Mouse (Mus musculus) stomach, embryonic 16.5 days (tissue): ENCODE data around the gene Huwe1. TPM values are rescaled to one million over a fixed set of nuclear protein-coding genes. Genes with fewer than 3 reads are reported as not detected.

Experiments
- ATAC-seq: fragments of 200-750 bp; cut with Nextera tagmentation; 2 replicates; pipeline ENCODE4 v1.8.0; 2017; ENCODE audit warnings: moderate number of reproducible peaks, moderate TSS enrichment; ENCODE audit not compliant: insufficient read depth, low FRiP score
- H3K27ac ChIP-seq: fragments of 300-500 bp; sonication (generic); 2 replicates; pipeline ENCODE4 v1.5.1; 2014; ENCODE audit warnings: low read length
- H3K27me3 ChIP-seq: fragments of 300-500 bp; sonication (generic); 2 replicates; pipeline ENCODE4 v1.6.1; 2014; ENCODE audit warnings: low read length, control low read depth, mixed read lengths; ENCODE audit not compliant: control insufficient read depth, insufficient read depth
- H3K36me3 ChIP-seq: fragments of 300-500 bp; sonication (generic); 2 replicates; pipeline ENCODE4 v1.6.1; 2014; ENCODE audit warnings: low read length; ENCODE audit not compliant: control insufficient read depth, insufficient read depth
- H3K4me1 ChIP-seq: fragments of 300-500 bp; sonication (generic); 2 replicates; pipeline ENCODE4 v1.6.1; 2014; ENCODE audit warnings: low read length, control low read depth, mixed read lengths; ENCODE audit not compliant: control insufficient read depth, insufficient read depth
- H3K4me2 ChIP-seq: fragments of 300-500 bp; sonication (generic); 2 replicates; pipeline ENCODE4 v1.6.1; 2014; ENCODE audit warnings: low read depth, low read length, mixed read lengths
- H3K4me3 ChIP-seq: fragments of 300-500 bp; sonication (generic); replicated peaks from 2 replicates; pipeline ENCODE4 v1.5.1; 2014; ENCODE audit warnings: mild to moderate bottlenecking, low read length
- H3K9ac ChIP-seq: fragments of 300-500 bp; sonication (generic); 2 replicates; pipeline ENCODE4 v1.6.1; 2014; ENCODE audit warnings: low read length
- H3K9me3 ChIP-seq: fragments of 300-500 bp; sonication (generic); replicated peaks from 2 replicates; pipeline ENCODE4 v1.6.1; 2016; ENCODE audit warnings: low read length, control low read depth; ENCODE audit not compliant: control insufficient read depth
- WGBS: fragments of 180-500 bp; shearing (Covaris S2); extraction: QIAGEN DNeasy Blood & Tissue Kit; methylation state at CpG from one replicate; pipeline ENCODE4 v1.1.7; 2014; 5-methylcytosine and 5-hydroxymethylcytosine counted together
- polyA plus RNA-seq: library from polyadenylated mRNA; unstranded; fragments of >200 nt; fragmentation: Nextera tagmentation; extraction: Ambion mirVana; gene quantifications from 2 replicates; pipeline ENCODE4 v1.2.1, GENCODE M21; 2015

Huwe1 gene
- polyA plus RNA-seq, 1 experiment from 2014 or later: 41.0 TPM

DNA sequence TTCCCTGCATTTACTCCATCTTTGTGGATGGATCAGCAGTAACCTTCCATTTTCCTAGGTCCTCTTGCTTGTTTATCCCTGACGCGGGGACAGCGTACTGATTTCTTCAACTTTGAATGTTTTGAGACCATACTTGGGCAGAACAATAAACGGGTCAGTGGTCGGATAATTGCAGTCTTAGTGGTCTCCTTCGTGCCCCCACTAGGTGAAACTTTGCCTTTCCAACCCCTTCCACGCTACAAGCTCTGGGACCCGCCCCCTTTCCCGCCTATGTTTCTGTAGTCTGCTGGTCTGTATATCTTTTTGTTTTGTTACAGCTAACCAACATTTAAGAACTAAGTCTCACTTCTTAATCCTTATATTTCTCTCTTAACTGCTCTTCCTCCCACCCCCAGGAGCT lies 3.8 kb downstream of the Huwe1 start:
- H3K27ac ChIP-seq: peak overlapping the region; percentile 96
- WGBS: 11% methylated on average over 9 of the region's 9 CpGs
- H3K9me3 ChIP-seq: no peaks in the 10 kb centered on the region
- H3K27me3 ChIP-seq: no peaks in the 10 kb centered on the region; the same call in 1 of the 2 replicates
- H3K4me2 ChIP-seq: peak overlapping the region; percentile 63
- peak overlapping the region; percentile 78 for H3K9ac ChIP-seq
- no peaks in the 10 kb centered on the region for H3K4me1 ChIP-seq
- ATAC-seq: no peak
- no peaks in the 10 kb centered on the region for H3K36me3 ChIP-seq
- peak overlapping the region; percentile 59 for H3K4me3 ChIP-seq

DNA sequence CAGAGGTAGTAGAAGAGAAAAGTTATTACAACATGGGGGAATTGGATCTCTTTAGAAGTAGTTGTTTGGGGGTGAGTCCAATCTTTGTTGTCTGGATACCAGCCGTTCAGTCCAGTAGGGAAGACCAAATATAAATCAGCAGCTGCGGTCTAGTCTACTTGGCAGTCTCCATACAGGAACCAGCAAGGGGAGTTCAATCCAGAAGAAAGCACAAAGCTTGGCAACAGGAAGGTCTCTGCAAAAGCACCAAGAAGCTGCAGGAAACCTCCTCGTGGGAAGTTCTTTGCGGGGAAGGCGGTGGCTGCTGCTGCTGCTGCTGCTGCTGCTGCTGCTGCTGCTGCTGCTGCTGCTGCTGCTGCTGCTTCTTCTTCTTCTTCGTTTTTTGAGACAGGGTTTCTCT lies 10.9 kb downstream of the Huwe1 start:
- H3K9ac ChIP-seq: no peak overlapping the region
- no peak overlapping the region for H3K4me2 ChIP-seq
- ATAC-seq: no peak
- no peaks in the 10 kb centered on the region for H3K27me3 ChIP-seq
- H3K4me3 ChIP-seq: no peak overlapping the region
- no peaks in the 10 kb centered on the region for H3K4me1 ChIP-seq
- 76% methylated on average over 6 of the region's 6 CpGs for WGBS
- no peaks in the 10 kb centered on the region for H3K9me3 ChIP-seq
- H3K36me3 ChIP-seq: no peaks in the 10 kb centered on the region
- H3K27ac ChIP-seq: no peak overlapping the region

GRCm38 (mm10) chrX:151813656-151814055 lies 13.0 kb downstream of the Huwe1 start:
- no peak for ATAC-seq
- 88% methylated on average over 1 of the region's 1 CpGs for WGBS
- H3K27ac ChIP-seq: no peak overlapping the region
- H3K4me3 ChIP-seq: no peak overlapping the region
- no peaks in the 10 kb centered on the region for H3K9me3 ChIP-seq
- H3K36me3 ChIP-seq: no peaks in the 10 kb centered on the region
- H3K9ac ChIP-seq: no peak overlapping the region
- no peaks in the 10 kb centered on the region for H3K27me3 ChIP-seq
- H3K4me2 ChIP-seq: no peak overlapping the region
- H3K4me1 ChIP-seq: no peaks in the 10 kb centered on the region

- H3K27me3 ChIP-seq: no peaks in the 10 kb centered on the region
- no peaks in the 10 kb centered on the region for H3K9me3 ChIP-seq
- no peak overlapping the region for H3K4me3 ChIP-seq
- H3K36me3 ChIP-seq: no peaks in the 10 kb centered on the region
- no peaks in the 10 kb centered on the region for H3K4me1 ChIP-seq
- H3K9ac ChIP-seq: no peak overlapping the region
- 59% methylated on average over 3 of the region's 3 CpGs for WGBS
- H3K4me2 ChIP-seq: no peak overlapping the region
- H3K27ac ChIP-seq: no peak overlapping the region
- no peak for ATAC-seq
These were observed 17.1 kb downstream of the Huwe1 start for GRCm38 (mm10) chrX:151817712-151818111.

- Histone ChIP-seq H3K36me3 (no peaks in the 10 kb centered on the region), H3K27me3 (no peaks in the 10 kb centered on the region; the same call in 1 of the 2 replicates), H3K9me3 (no peaks in the 10 kb centered on the region), H3K27ac (no peak overlapping the region), H3K9ac (no peak overlapping the region), H3K4me2 (no peak overlapping the region), H3K4me1 (no peaks in the 10 kb centered on the region), H3K4me3 (no peak overlapping the region)
- WGBS: 94% methylated on average over 1 of the region's 1 CpGs
- no peak for ATAC-seq
These were observed 28.4 kb downstream of the Huwe1 start for GRCm38 (mm10) chrX:151828971-151829370.

DNA sequence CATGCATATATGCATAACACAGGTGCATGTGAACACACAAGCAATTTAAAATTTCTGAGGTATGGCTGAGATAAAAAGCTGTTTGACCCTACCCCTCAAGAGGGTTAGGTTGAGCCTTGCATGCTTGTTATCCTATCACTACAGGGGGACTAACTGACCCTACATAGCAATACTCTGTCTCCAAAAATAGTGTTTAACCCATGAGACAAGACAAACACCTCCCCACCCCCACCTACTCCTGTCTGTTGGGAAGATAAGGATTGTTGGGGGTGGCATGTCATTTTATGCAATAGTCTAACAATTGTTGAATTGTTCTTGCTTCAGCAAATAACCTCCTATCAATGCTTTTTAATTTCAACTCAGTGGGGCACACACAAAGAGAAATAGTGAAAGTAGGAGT lies 30.7 kb downstream of the Huwe1 start:
- no peaks in the 10 kb centered on the region for H3K4me1 ChIP-seq
- H3K27ac ChIP-seq: no peak overlapping the region
- no peaks in the 10 kb centered on the region for H3K9me3 ChIP-seq
- H3K36me3 ChIP-seq: no peaks in the 10 kb centered on the region
- H3K9ac ChIP-seq: no peak overlapping the region
- H3K4me2 ChIP-seq: no peak overlapping the region
- no peak overlapping the region for H3K4me3 ChIP-seq
- no peaks in the 10 kb centered on the region; the same call in 1 of the 2 replicates for H3K27me3 ChIP-seq
- ATAC-seq: no peak

GRCm38 (mm10) chrX:151832982-151833381 lies 32.4 kb downstream of the Huwe1 start:
- no peak overlapping the region for H3K4me2 ChIP-seq
- no peak for ATAC-seq
- no peak overlapping the region for H3K9ac ChIP-seq
- no peak overlapping the region for H3K27ac ChIP-seq
- H3K9me3 ChIP-seq: no peaks in the 10 kb centered on the region
- no peaks in the 10 kb centered on the region for H3K4me1 ChIP-seq
- H3K36me3 ChIP-seq: no peaks in the 10 kb centered on the region
- H3K4me3 ChIP-seq: no peak overlapping the region
- H3K27me3 ChIP-seq: no peaks in the 10 kb centered on the region; the same call in 1 of the 2 replicates

GRCm38 (mm10) chrX:151859436-151859835 lies 58.8 kb downstream of the Huwe1 start:
- H3K4me3 ChIP-seq: no peak overlapping the region
- H3K36me3 ChIP-seq: no peaks in the 10 kb centered on the region
- H3K27me3 ChIP-seq: no peaks in the 10 kb centered on the region; the same call in 1 of the 2 replicates
- H3K9ac ChIP-seq: no peak overlapping the region
- no peak overlapping the region for H3K4me2 ChIP-seq
- H3K9me3 ChIP-seq: no peaks in the 10 kb centered on the region
- no peak for ATAC-seq
- no peaks in the 10 kb centered on the region for H3K4me1 ChIP-seq
- H3K27ac ChIP-seq: no peak overlapping the region
- WGBS: 87% methylated on average over 8 of the region's 8 CpGs

GRCm38 (mm10) chrX:151910692-151911091 lies 110.1 kb downstream of the Huwe1 start:
- WGBS: 92% methylated on average over 1 of the region's 1 CpGs
- Histone ChIP-seq H3K27me3 (peaks cover 4% of the 10 kb centered on the region; the same call in 1 of the 2 replicates), H3K36me3 (no peaks in the 10 kb centered on the region; the same call in 1 of the 2 replicates), H3K9me3 (no peaks in the 10 kb centered on the region), H3K4me1 (no peaks in the 10 kb centered on the region), H3K4me2 (no peak overlapping the region), H3K4me3 (no peak overlapping the region), H3K27ac (no peak overlapping the region), H3K9ac (no peak overlapping the region)
- ATAC-seq: no peak

GRCm38 (mm10) chrX:151912267-151912666 lies 111.7 kb downstream of the Huwe1 start:
- H3K4me3 ChIP-seq: no peak overlapping the region
- H3K4me2 ChIP-seq: no peak overlapping the region
- H3K9me3 ChIP-seq: no peaks in the 10 kb centered on the region
- WGBS: 83% methylated on average over 4 of the region's 4 CpGs
- H3K27ac ChIP-seq: no peak overlapping the region
- no peak overlapping the region for H3K9ac ChIP-seq
- peaks cover 4% of the 10 kb centered on the region; the same call in 1 of the 2 replicates for H3K27me3 ChIP-seq
- no peaks in the 10 kb centered on the region; the same call in 1 of the 2 replicates for H3K36me3 ChIP-seq
- H3K4me1 ChIP-seq: no peaks in the 10 kb centered on the region
- ATAC-seq: no peak
